Mouse (Mus musculus): ENCODE results near the gene 5530401A14Rik. TPM values are rescaled to one million over a fixed set of nuclear protein-coding genes. Genes with fewer than 3 reads are reported as not detected.

Gene 5530401A14Rik
- polyA plus RNA-seq, 1 experiment from 2014 or later, result not detected

DNA sequence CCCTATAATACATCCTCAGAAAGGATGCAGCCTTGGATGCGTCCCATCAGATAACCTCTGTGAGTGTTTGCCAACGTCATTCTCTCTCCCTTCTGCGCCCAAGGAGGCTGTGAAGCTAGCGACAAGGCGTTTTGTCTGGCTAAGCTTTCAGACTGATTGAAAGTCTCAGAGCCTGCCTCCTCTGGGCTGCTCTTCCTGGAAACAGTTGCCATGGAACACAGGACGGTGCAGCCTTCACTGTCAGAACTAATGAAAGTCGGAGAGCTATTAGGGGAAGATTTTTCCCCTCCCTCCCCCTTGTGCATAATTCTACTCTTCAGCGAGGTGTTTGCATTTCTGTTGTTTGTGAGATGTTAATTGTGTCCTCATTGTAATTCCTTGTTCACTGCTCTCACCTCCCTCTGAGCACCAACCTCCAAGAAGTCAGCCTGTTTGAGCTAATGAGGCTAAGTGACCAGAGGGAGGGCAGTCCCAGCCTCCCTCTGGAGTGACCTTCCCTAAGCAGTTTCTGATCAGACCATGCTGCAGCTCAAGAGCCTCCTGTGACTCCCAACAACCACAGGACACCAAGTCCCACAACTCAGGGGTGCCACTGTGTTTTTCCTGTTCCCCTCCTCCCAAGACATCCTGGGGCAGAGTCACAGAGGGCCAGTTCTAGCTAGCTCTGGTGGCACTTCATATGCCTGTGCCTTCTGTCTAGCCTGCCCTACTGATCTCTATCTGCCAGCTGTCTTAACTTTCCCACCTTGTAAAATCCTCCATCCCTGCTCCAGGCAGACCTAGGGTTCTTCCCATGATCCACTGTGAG is 37.3 kb downstream of the 5530401A14Rik start:
- 6% methylated on average over 8 of the region's 8 CpGs for WGBS

DNA sequence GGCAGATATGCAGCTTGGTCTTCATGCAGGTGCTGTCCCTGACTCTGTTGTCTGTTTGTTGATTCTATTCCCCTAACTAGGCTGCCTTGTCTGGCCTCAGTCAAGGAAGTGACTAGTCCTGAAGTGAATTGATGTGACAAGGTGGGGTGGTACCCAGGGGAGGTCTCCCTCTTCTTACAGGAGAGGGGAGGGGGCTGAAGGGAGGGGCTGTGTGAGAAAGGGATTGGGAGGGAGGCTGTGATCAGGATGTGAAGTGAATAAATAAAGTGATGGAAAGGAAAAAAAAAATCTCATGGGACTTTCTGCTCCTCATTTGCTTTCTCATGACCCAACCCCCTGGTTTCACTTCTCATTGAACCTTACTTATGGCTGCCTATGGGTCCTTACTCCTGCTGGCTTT is 41.8 kb downstream of the 5530401A14Rik start:
- no peaks in the 10 kb centered on the region for H3K36me3 ChIP-seq
- DNase-seq (ENCODE audit: low spot score), result no peak
- H3K9me3 ChIP-seq (replicated peaks), result no peaks in the 10 kb centered on the region
- H3K27me3 ChIP-seq (ENCODE audit: low read depth, poor library complexity, severe bottlenecking), result 0 out of 2 replicates have a peak, but pooled peaks cover 3% of the 10 kb centered on the region
- H3K27ac ChIP-seq (replicated peaks), result no peak overlapping the region
- H3K4me3 ChIP-seq, result no peak overlapping the region
- H3K4me1 ChIP-seq, result peaks cover 19% of the 10 kb centered on the region

More for the DNA sequence above, 37.3 kb downstream of the 5530401A14Rik start:
- H3K9me3 ChIP-seq (replicated peaks), result no peaks in the 10 kb centered on the region
- no peaks in the 10 kb centered on the region for H3K36me3 ChIP-seq
- H3K4me3 ChIP-seq, result no peak overlapping the region
- DNase-seq (ENCODE audit: low spot score), result peak; percentile 22
- peaks cover 22% of the 10 kb centered on the region for H3K4me1 ChIP-seq
- 0 out of 2 replicates have a peak, but pooled peaks cover 3% of the 10 kb centered on the region for H3K27me3 ChIP-seq (ENCODE audit: low read depth, poor library complexity, severe bottlenecking)
- H3K27ac ChIP-seq (replicated peaks), result peak overlapping the region; percentile 61

DNA sequence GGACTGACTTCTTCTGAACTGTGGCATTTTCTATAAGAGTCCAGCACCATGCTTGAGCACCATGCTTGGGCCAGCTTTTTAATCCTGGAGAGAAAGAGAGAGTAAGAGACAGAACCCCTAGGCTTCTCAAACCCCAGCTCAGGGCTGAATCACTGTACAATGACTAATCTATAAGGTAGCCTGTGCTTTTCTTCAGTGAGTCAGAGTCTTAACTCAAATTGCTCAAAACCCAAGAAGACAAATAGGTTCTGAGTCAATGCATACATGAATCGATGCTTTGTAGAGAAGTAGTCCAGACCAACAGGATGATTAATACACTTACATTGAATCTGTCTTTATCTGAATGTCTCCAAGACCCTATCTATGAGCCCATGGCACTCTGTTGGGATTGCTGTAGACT is 48.3 kb downstream of the 5530401A14Rik start:
- Histone ChIP-seq H3K4me1 (no peaks in the 10 kb centered on the region), H3K27ac (replicated peaks) (no peak overlapping the region), H3K9me3 (replicated peaks) (no peaks in the 10 kb centered on the region), H3K4me3 (no peak overlapping the region), H3K36me3 (no peaks in the 10 kb centered on the region), H3K27me3 (ENCODE audit: low read depth, poor library complexity, severe bottlenecking) (no peaks in the 10 kb centered on the region)
- WGBS, result 85% methylated on average over 1 of the region's 1 CpGs
- no peak for DNase-seq (ENCODE audit: low spot score)

DNA sequence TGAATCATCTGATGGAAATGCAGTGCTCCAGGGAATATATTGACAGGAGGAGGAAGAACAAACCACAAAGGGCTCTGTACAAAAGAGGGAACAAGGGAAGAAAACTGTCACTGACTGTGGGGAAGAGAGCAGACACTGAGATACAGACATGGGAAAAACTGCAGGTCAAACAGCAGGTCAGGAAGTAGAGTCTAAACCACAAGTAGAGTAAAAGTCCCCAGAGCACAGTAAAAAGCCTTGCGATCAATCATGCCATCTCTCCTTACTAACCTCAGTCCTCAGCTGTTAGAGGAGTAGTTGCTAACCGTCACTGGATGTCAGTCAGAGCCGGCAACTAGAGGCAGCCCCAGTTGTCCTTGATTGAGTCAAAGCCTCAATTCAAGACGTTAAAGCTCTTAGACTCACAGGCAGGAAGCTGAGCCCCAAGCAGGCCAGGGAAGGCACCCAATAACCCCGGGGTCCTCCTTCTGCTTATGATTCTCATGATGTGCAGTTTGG is 49.0 kb downstream of the 5530401A14Rik start:
- H3K4me1 ChIP-seq, result no peaks in the 10 kb centered on the region
- no peak overlapping the region for H3K27ac ChIP-seq (replicated peaks)
- no peaks in the 10 kb centered on the region for H3K36me3 ChIP-seq
- DNase-seq (ENCODE audit: low spot score), result no peak
- WGBS, result 82% methylated on average over 5 of the region's 5 CpGs
- no peak overlapping the region for H3K4me3 ChIP-seq
- H3K27me3 ChIP-seq (ENCODE audit: low read depth, poor library complexity, severe bottlenecking), result no peaks in the 10 kb centered on the region
- no peaks in the 10 kb centered on the region for H3K9me3 ChIP-seq (replicated peaks)

DNA sequence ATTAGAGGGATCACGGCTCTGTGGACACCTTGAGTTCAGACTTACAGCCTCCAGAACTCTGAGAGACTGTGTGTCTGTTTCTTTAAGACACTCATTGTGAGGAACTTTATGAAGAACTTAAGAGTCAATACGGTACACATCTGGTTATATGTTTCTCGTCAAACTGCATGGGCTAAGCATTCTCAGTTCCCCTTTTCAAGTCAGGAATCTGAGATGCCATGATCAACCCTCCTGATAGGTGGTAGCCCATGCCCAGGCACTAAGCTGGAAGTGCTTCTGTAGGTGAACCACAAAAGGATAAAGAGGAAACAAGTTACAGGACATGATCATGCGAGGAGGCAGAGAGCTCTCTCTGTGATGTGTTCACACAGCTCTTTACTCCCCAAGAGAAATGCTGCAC is 52.6 kb downstream of the 5530401A14Rik start:
- Histone ChIP-seq H3K9me3 (replicated peaks) (no peaks in the 10 kb centered on the region), H3K4me3 (no peak overlapping the region), H3K36me3 (no peaks in the 10 kb centered on the region), H3K4me1 (no peaks in the 10 kb centered on the region), H3K27me3 (ENCODE audit: low read depth, poor library complexity, severe bottlenecking) (no peaks in the 10 kb centered on the region), H3K27ac (replicated peaks) (no peak overlapping the region)
- DNase-seq (ENCODE audit: low spot score), result no peak
- WGBS, result 89% methylated on average over 4 of the region's 4 CpGs

DNA sequence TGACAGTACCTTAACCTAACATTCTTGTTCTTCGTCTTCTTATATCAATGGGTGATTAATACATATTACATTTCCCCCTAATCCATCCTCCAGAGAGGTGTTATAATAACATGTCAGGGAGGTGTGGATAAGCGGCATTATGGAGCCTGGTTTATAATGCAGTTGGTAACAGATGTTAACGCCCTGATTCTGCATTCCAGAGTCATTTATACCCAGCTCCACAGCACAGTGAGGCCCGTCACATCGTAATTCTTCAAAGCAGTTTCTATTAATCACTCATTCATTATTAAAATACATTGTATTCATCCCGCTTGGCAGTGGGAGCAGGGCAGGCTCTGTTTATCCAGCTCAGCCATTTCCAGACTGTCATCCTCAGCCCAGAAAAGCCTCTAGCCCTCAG is 55.0 kb downstream of the 5530401A14Rik start:
- WGBS, result 84% methylated on average over 6 of the region's 6 CpGs
- H3K36me3 ChIP-seq, result no peaks in the 10 kb centered on the region
- no peaks in the 10 kb centered on the region for H3K9me3 ChIP-seq (replicated peaks)
- H3K4me3 ChIP-seq, result no peak overlapping the region
- H3K27me3 ChIP-seq (ENCODE audit: low read depth, poor library complexity, severe bottlenecking), result no peaks in the 10 kb centered on the region
- DNase-seq (ENCODE audit: low spot score), result no peak
- no peak overlapping the region; the same call in 1 of the 2 replicates for H3K27ac ChIP-seq (replicated peaks)
- no peaks in the 10 kb centered on the region for H3K4me1 ChIP-seq

DNA sequence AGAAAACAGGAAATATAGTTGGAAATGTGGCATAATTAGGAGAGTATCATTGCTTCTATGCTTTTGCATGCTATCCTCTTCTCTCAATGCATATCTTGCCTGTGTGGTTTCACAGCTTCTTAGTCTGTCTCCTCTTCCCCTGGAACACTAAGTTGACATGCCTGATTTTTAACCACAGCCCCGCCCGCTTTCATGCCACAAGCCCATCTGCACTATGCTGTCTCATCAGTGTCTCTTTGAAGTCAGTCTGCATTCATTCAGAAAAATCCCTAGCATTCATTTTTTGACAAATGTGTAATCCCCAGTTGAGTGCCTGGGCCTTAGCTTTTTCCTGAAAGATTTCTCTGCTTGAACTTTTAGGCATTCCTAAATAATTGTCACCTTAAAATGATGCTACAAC is 62.6 kb downstream of the 5530401A14Rik start:
- Histone ChIP-seq H3K27ac (replicated peaks) (no peak overlapping the region), H3K9me3 (replicated peaks) (no peaks in the 10 kb centered on the region), H3K36me3 (no peaks in the 10 kb centered on the region), H3K4me3 (no peak overlapping the region), H3K27me3 (ENCODE audit: low read depth, poor library complexity, severe bottlenecking) (no peaks in the 10 kb centered on the region), H3K4me1 (peaks cover 6% of the 10 kb centered on the region; the same call in 1 of the 2 replicates)
- 91% methylated on average over 2 of the region's 2 CpGs for WGBS
- no peak for DNase-seq (ENCODE audit: low spot score)

DNA sequence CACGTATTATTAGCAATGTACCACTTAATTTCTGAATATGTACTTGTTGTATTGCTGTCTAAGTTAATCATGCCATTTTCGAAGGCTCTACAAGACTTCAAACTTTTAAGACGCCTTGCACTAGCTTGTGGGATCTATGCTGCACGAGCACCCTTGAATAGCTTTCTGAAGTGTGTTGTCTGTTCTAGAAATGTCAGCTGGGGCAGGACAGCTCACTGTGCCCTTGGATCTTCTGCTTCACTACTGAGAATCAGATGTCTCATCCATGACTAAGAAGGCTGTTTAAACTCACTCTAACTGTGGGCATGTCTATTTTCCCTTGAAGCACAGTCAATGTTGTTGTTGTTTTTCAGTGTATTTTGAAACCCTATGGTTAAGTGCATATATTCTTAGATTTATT is 63.2 kb downstream of the 5530401A14Rik start:
- H3K27me3 ChIP-seq (ENCODE audit: low read depth, poor library complexity, severe bottlenecking), result no peaks in the 10 kb centered on the region
- no peak overlapping the region for H3K4me3 ChIP-seq
- no peak overlapping the region for H3K27ac ChIP-seq (replicated peaks)
- no peaks in the 10 kb centered on the region for H3K36me3 ChIP-seq
- WGBS, result 92% methylated on average over 4 of the region's 4 CpGs
- DNase-seq (ENCODE audit: low spot score), result no peak
- H3K9me3 ChIP-seq (replicated peaks), result no peaks in the 10 kb centered on the region
- peaks cover 6% of the 10 kb centered on the region; the same call in 1 of the 2 replicates for H3K4me1 ChIP-seq

DNA sequence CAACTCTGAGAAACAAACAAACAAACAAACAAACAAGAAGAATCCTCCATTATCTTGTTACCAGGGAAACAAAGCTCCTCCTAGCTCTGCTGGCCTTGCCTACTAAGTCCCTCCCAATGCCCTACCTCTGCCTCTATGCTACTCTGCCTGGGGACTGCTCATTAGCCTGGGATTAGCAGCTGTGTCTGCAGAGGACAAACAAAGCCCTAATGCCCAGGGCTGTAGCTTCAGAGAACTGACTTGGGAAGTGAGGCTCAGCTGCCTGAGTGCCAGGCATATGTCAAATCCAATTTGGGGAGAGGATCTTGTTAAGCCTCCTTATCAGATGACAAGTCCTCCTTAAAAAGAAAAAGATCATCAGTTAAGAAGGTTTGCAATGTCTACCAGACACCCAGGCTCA is 65.9 kb downstream of the 5530401A14Rik start:
- H3K27me3 ChIP-seq (ENCODE audit: low read depth, poor library complexity, severe bottlenecking), result no peaks in the 10 kb centered on the region

DNA sequence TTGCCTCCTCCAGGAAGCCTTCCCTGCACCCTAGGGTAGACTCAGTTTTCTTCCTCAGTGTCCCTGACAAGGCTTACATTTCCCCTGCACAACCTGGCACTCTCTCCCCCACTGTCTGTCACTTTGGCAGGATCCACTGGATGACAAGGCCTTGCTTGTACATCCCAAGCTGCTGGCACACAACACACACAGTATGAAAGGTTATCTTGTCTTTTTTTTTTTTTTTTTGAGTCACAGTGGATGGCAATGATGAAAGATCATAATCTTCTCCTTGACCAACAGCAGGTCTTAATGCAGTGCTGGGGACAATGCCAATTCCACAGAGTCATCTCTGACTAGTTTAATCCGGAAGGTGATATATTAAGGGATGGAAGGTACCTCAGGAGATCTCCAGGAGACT is 77.0 kb downstream of the 5530401A14Rik start:
- Histone ChIP-seq H3K27ac (replicated peaks) (no peak overlapping the region), H3K9me3 (replicated peaks) (no peaks in the 10 kb centered on the region), H3K36me3 (no peaks in the 10 kb centered on the region), H3K4me1 (no peaks in the 10 kb centered on the region), H3K27me3 (ENCODE audit: low read depth, poor library complexity, severe bottlenecking) (no peaks in the 10 kb centered on the region), H3K4me3 (no peak overlapping the region)
- 93% methylated on average over 1 of the region's 1 CpGs for WGBS
- DNase-seq (ENCODE audit: low spot score), result no peak

More for the DNA sequence above, 65.9 kb downstream of the 5530401A14Rik start:
- DNase-seq (ENCODE audit: low spot score), result peak; percentile 33
- Histone ChIP-seq H3K27ac (replicated peaks) (no peak overlapping the region), H3K4me3 (no peak overlapping the region), H3K36me3 (no peaks in the 10 kb centered on the region), H3K4me1 (peaks cover 9% of the 10 kb centered on the region; the same call in 1 of the 2 replicates), H3K9me3 (replicated peaks) (no peaks in the 10 kb centered on the region)

DNA sequence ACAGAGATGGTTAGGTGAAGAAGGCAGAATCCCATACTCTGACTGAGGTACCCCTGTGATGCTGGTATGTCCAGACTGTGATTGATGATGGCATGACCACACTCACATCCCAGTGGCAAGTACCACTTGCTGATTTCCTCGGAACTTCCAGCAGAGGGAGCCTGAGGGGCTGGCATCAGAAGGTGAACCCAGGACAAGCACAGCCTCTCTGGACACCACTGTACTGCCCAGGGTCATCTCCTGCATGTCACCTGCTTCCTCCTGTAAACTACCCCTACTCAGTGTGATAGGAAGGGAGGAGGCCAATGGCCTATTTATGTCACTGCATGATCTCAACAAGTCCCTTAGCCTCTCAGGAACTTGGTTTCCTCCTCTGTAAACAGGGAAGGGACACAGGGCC is 80.5 kb downstream of the 5530401A14Rik start:
- DNase-seq (ENCODE audit: low spot score), result peak; percentile 21
- Histone ChIP-seq H3K27ac (replicated peaks) (no peak overlapping the region), H3K36me3 (no peaks in the 10 kb centered on the region), H3K4me3 (no peak overlapping the region), H3K27me3 (ENCODE audit: low read depth, poor library complexity, severe bottlenecking) (no peaks in the 10 kb centered on the region), H3K4me1 (no peaks in the 10 kb centered on the region), H3K9me3 (replicated peaks) (no peaks in the 10 kb centered on the region)
- WGBS, result 26% methylated on average over 1 of the region's 1 CpGs

DNA sequence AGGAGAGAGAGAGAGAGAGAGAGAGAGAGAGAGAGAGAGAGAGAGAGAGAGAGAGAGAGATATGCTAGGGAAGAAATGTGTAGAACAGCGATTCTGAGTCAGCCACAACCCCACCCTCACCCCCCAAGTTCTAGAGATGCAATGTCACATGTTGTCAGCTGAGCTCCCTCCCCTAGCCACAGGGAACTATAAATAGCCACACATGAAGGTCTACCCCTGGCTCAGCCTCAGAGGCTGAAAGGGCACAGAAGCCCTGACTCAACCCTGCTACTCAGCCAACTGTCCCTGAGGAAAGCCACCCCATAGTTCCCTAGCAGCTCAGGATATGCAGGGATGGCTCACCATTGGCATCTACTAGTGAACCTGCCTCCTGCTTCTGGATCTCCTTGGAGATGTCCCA is 81.7 kb downstream of the 5530401A14Rik start:
- WGBS, result 57% methylated on average over 1 of the region's 1 CpGs
- Histone ChIP-seq H3K27me3 (ENCODE audit: low read depth, poor library complexity, severe bottlenecking) (no peaks in the 10 kb centered on the region), H3K4me1 (no peaks in the 10 kb centered on the region), H3K9me3 (replicated peaks) (no peaks in the 10 kb centered on the region), H3K4me3 (no peak overlapping the region), H3K27ac (replicated peaks) (no peak overlapping the region), H3K36me3 (no peaks in the 10 kb centered on the region)
- DNase-seq (ENCODE audit: low spot score), result no peak
